Mouse (Mus musculus) embryonic facial prominence, embryonic 15.5 days (tissue): ENCODE measurements around the gene Capn13. TPM values are rescaled to one million over a fixed set of nuclear protein-coding genes. Genes with fewer than 3 reads are reported as not detected.
A peak's percentile ranks its signal among the peaks of the same experiment; 100 is the strongest.
"Not testable (repeated sequence)": the region's sequence is repeated elsewhere in the genome, so short reads cannot be mapped to it uniquely, and the experiment has no call there.

ENCODE experiments used
- ATAC-seq: fragments of 200-750 bp; cut with Nextera tagmentation; 2 replicates; pipeline ENCODE4 v1.8.0; 2017; ENCODE audit warnings: low read depth, moderate TSS enrichment; ENCODE audit not compliant: insufficient number of reproducible peaks, low FRiP score, low TSS enrichment
- H3K27ac ChIP-seq: fragments of 300-500 bp; sonication (generic); replicated peaks from 2 replicates; pipeline ENCODE4 v1.5.1; 2015; ENCODE audit warnings: mild to moderate bottlenecking, inconsistent platforms
- H3K27me3 ChIP-seq: fragments of 300-500 bp; sonication (generic); 2 replicates; pipeline ENCODE4 v1.6.1; 2015; ENCODE audit warnings: inconsistent platforms
- H3K36me3 ChIP-seq: fragments of 300-500 bp; sonication (generic); 2 replicates; pipeline ENCODE4 v1.6.1; 2015; ENCODE audit warnings: mild to moderate bottlenecking, inconsistent platforms
- H3K4me1 ChIP-seq: fragments of 300-500 bp; sonication (generic); 2 replicates; pipeline ENCODE4 v1.6.1; 2015; ENCODE audit warnings: inconsistent platforms
- H3K4me2 ChIP-seq: fragments of 300-500 bp; sonication (generic); replicated peaks from 2 replicates; pipeline ENCODE4 v1.6.1; 2015; ENCODE audit warnings: mild to moderate bottlenecking, inconsistent platforms
- H3K4me3 ChIP-seq: fragments of 300-500 bp; sonication (generic); replicated peaks from 2 replicates; pipeline ENCODE4 v1.5.1; 2015; ENCODE audit warnings: mild to moderate bottlenecking, inconsistent platforms
- H3K9ac ChIP-seq: fragments of 300-500 bp; sonication (generic); 2 replicates; pipeline ENCODE4 v1.6.1; 2015; ENCODE audit warnings: inconsistent platforms
- H3K9me3 ChIP-seq: fragments of 300-500 bp; sonication (generic); replicated peaks from 2 replicates; pipeline ENCODE4 v1.6.1; 2016; ENCODE audit warnings: inconsistent platforms
- WGBS: fragments of 180-500 bp; shearing (Covaris S2); methylation state at CpG from one replicate; pipeline ENCODE4 v1.1.7; 2015; 5-methylcytosine and 5-hydroxymethylcytosine counted together
- polyA plus RNA-seq: library from polyadenylated mRNA; unstranded; fragments of >200 nt; fragmentation: Nextera tagmentation; extraction: Ambion mirVana; gene quantifications from 2 replicates; pipeline ENCODE4 v1.2.1, GENCODE M21; 2015

The Capn13 gene
- polyA plus RNA-seq, 1 experiment from 2014 or later = 0.16 TPM

GRCm38 (mm10) chr17:73302104-73302503, 98.6 kb downstream of the Capn13 start:
- peaks cover 11% of the 10 kb centered on the region; the same call in 1 of the 2 replicates for H3K4me1 ChIP-seq
- no peak overlapping the region for H3K4me2 ChIP-seq
- WGBS = 8% methylated on average over 10 of the region's 10 CpGs
- ATAC-seq = peak; percentile 32; the same call in 1 of the 2 replicates
- H3K27me3 ChIP-seq = peaks cover 20% of the 10 kb centered on the region
- no peaks in the 10 kb centered on the region for H3K36me3 ChIP-seq
- no peaks in the 10 kb centered on the region for H3K9me3 ChIP-seq
- H3K9ac ChIP-seq = no peak overlapping the region
- no peak overlapping the region for H3K27ac ChIP-seq
- no peak overlapping the region for H3K4me3 ChIP-seq

- 28% methylated on average over 15 of the region's 15 CpGs for WGBS
- no peak for ATAC-seq
- H3K9me3 ChIP-seq = no peaks in the 10 kb centered on the region
These were observed 99.2 kb downstream of the Capn13 start for GRCm38 (mm10) chr17:73301258-73302050.

GRCm38 (mm10) chr17:73300147-73300880, 100.4 kb downstream of the Capn13 start:
- H3K9me3 ChIP-seq = no peaks in the 10 kb centered on the region
- ATAC-seq = no peak
- H3K4me3 ChIP-seq = no peak overlapping the region
- peaks cover 11% of the 10 kb centered on the region; the same call in 1 of the 2 replicates for H3K4me1 ChIP-seq
- H3K27me3 ChIP-seq = peaks cover 23% of the 10 kb centered on the region
- no peak overlapping the region for H3K4me2 ChIP-seq
- WGBS = 54% methylated on average over 7 of the region's 7 CpGs
- H3K27ac ChIP-seq = no peak overlapping the region
- no peak overlapping the region for H3K9ac ChIP-seq
- no peaks in the 10 kb centered on the region for H3K36me3 ChIP-seq

More at GRCm38 (mm10) chr17:73301258-73302050, 99.2 kb downstream of the Capn13 start:
- no peak overlapping the region for H3K9ac ChIP-seq
- H3K4me1 ChIP-seq = peaks cover 11% of the 10 kb centered on the region; the same call in 1 of the 2 replicates
- no peak overlapping the region for H3K27ac ChIP-seq
- no peaks in the 10 kb centered on the region for H3K36me3 ChIP-seq
- H3K4me3 ChIP-seq = no peak overlapping the region
- peaks cover 20% of the 10 kb centered on the region for H3K27me3 ChIP-seq
- no peak overlapping the region for H3K4me2 ChIP-seq

- WGBS = 86% methylated on average over 6 of the region's 6 CpGs
- H3K36me3 ChIP-seq = no peaks in the 10 kb centered on the region
- H3K27me3 ChIP-seq = peaks cover 17% of the 10 kb centered on the region
These were observed 101.7 kb downstream of the Capn13 start for GRCm38 (mm10) chr17:73298981-73299380.

GRCm38 (mm10) chr17:73296855-73297254, 103.8 kb downstream of the Capn13 start:
- Histone ChIP-seq H3K9me3 (no peaks in the 10 kb centered on the region), H3K27ac (no peak overlapping the region), H3K4me3 (no peak overlapping the region), H3K4me1 (peaks cover 9% of the 10 kb centered on the region; the same call in 1 of the 2 replicates), H3K36me3 (no peaks in the 10 kb centered on the region), H3K9ac (no peak overlapping the region), H3K27me3 (peaks cover 6% of the 10 kb centered on the region; the same call in 1 of the 2 replicates), H3K4me2 (no peak overlapping the region)
- 34% methylated on average over 4 of the region's 4 CpGs for WGBS
- no peak for ATAC-seq

More at GRCm38 (mm10) chr17:73298981-73299380, 101.7 kb downstream of the Capn13 start:
- no peak for ATAC-seq
- Histone ChIP-seq H3K27ac (no peak overlapping the region), H3K4me2 (no peak overlapping the region), H3K4me1 (peaks cover 11% of the 10 kb centered on the region; the same call in 1 of the 2 replicates), H3K4me3 (no peak overlapping the region), H3K9me3 (no peaks in the 10 kb centered on the region), H3K9ac (no peak overlapping the region)

GRCm38 (mm10) chr17:73293237-73293636, 107.4 kb downstream of the Capn13 start:
- Histone ChIP-seq H3K4me3 (no peak overlapping the region), H3K27me3 (0 out of 2 replicates have a peak, but pooled peaks cover 3% of the 10 kb centered on the region), H3K36me3 (no peaks in the 10 kb centered on the region), H3K4me2 (no peak overlapping the region), H3K27ac (no peak overlapping the region), H3K9me3 (no peaks in the 10 kb centered on the region), H3K4me1 (no peaks in the 10 kb centered on the region), H3K9ac (no peak overlapping the region)
- 77% methylated on average over 3 of the region's 3 CpGs for WGBS
- ATAC-seq = no peak

- H3K27ac ChIP-seq = no peak overlapping the region; the same call in 1 of the 2 replicates
- H3K9ac ChIP-seq = no peak overlapping the region
- no peaks in the 10 kb centered on the region for H3K27me3 ChIP-seq
- no peaks in the 10 kb centered on the region for H3K9me3 ChIP-seq
- no peak overlapping the region for H3K4me2 ChIP-seq
- 25% methylated on average over 2 of the region's 2 CpGs for WGBS
- no peak for ATAC-seq
- H3K4me3 ChIP-seq = no peak overlapping the region
- 0 out of 2 replicates have a peak, but pooled peaks cover 7% of the 10 kb centered on the region for H3K4me1 ChIP-seq
- H3K36me3 ChIP-seq = no peaks in the 10 kb centered on the region
These were observed 116.4 kb downstream of the Capn13 start for GRCm38 (mm10) chr17:73284301-73284700.

- not testable (repeated sequence) for ATAC-seq, H3K4me3 ChIP-seq, H3K9me3 ChIP-seq, H3K36me3 ChIP-seq, H3K4me2 ChIP-seq, H3K27me3 ChIP-seq, H3K9ac ChIP-seq, H3K4me1 ChIP-seq, H3K27ac ChIP-seq
- WGBS = 49% methylated on average over 6 of the region's 6 CpGs
These were observed 118.0 kb downstream of the Capn13 start for GRCm38 (mm10) chr17:73282702-73283101.

- no peak for ATAC-seq
- WGBS = 87% methylated on average over 4 of the region's 4 CpGs
- no peaks in the 10 kb centered on the region for H3K9me3 ChIP-seq
- no peak overlapping the region for H3K4me2 ChIP-seq
- 0 out of 2 replicates have a peak, but pooled peaks cover 3% of the 10 kb centered on the region for H3K4me1 ChIP-seq
- H3K9ac ChIP-seq = no peak overlapping the region
- no peaks in the 10 kb centered on the region for H3K36me3 ChIP-seq
- H3K4me3 ChIP-seq = no peak overlapping the region
- no peaks in the 10 kb centered on the region for H3K27me3 ChIP-seq
- H3K27ac ChIP-seq = no peak overlapping the region
These were observed 122.9 kb downstream of the Capn13 start for GRCm38 (mm10) chr17:73277770-73278169.

GRCm38 (mm10) chr17:73275066-73275465, 125.6 kb downstream of the Capn13 start:
- Histone ChIP-seq H3K4me3 (no peak overlapping the region), H3K36me3 (no peaks in the 10 kb centered on the region), H3K4me1 (no peaks in the 10 kb centered on the region), H3K9ac (no peak overlapping the region), H3K4me2 (no peak overlapping the region), H3K27ac (no peak overlapping the region), H3K9me3 (no peaks in the 10 kb centered on the region), H3K27me3 (peaks cover 3% of the 10 kb centered on the region; the same call in 1 of the 2 replicates)
- no peak for ATAC-seq
- WGBS = 85% methylated on average over 10 of the region's 10 CpGs

GRCm38 (mm10) chr17:73273809-73274208, 126.9 kb downstream of the Capn13 start:
- no peaks in the 10 kb centered on the region for H3K4me1 ChIP-seq
- H3K9me3 ChIP-seq = no peaks in the 10 kb centered on the region
- no peak overlapping the region for H3K27ac ChIP-seq
- H3K36me3 ChIP-seq = no peaks in the 10 kb centered on the region
- H3K4me3 ChIP-seq = no peak overlapping the region
- H3K27me3 ChIP-seq = peaks cover 3% of the 10 kb centered on the region; the same call in 1 of the 2 replicates
- 76% methylated on average over 7 of the region's 7 CpGs for WGBS
- no peak overlapping the region for H3K9ac ChIP-seq
- no peak for ATAC-seq
- H3K4me2 ChIP-seq = no peak overlapping the region
